Mouse (Mus musculus) cerebellum, adult 8-10 months (tissue): Measurements from ENCODE around the gene Kctd8.

ENCODE experiments used
- DNase-seq: peaks from one replicate; pipeline ENCODE4 v3.0.0; 2022

Gene Kctd8

DNA sequence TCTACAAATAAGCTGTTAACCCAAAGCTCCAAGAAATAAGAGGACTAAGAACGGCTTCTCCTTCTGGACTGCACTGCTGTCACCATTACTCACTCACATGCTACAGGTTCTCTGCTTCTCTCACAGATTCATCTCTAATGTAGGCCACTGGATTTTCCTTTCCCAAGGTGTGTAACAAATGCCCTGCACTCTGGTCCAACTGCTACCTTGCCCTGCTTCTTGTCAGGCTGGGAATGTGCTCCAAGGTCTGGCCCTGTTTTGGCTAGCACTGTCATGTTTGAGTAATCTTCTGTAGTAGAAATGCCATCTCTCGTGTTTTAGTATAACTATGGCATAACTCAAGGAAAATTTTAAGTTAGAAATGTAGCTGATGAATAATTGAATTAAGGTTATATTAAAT, 195.7 kb downstream of the Kctd8 start:
- no peak for DNase-seq

GRCm38 (mm10) chr5:69141082-69141481, 200.4 kb downstream of the Kctd8 start:
- DNase-seq, result no peak

DNA sequence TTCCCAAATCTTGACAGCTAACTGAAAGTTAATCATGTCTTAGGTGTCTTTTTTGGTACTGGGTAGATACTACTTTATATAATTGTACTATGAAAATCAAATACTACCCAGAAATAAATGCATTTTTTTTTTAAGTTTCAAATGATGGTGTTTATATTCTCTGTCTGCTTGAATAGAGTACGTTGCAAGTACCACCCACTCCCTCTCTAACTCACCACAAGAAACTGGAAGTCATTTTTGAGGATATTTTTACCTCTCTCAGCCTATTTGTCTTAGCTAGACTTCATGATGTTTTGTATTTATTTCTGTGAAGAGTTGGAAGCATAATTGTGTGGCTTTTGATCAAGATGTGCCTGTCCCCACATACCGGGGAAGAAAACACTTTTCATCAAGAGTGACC, 232.8 kb downstream of the Kctd8 start:
- DNase-seq, result no peak

- DNase-seq, result no peak
Measured at GRCm38 (mm10) chr5:69088912-69089311, 252.6 kb downstream of the Kctd8 start.
